Mouse (Mus musculus): ENCODE results near the gene Mier1. TPM values are rescaled to one million over a fixed set of nuclear protein-coding genes. Genes with fewer than 3 reads are reported as not detected.
A peak's percentile ranks its signal among the peaks of the same experiment; 100 is the strongest.

Gene Mier1
- polyA plus RNA-seq, 1 experiment from 2014 or later: 37.1 TPM

- Histone ChIP-seq H3K9me3 (replicated peaks) (no peaks in the 10 kb centered on the region), H3K27me3 (no peaks in the 10 kb centered on the region), H3K4me2 (replicated peaks) (no peak overlapping the region), H3K4me3 (replicated peaks) (no peak overlapping the region), H3K27ac (replicated peaks) (no peak overlapping the region), H3K4me1 (no peaks in the 10 kb centered on the region), H3K9ac (no peak overlapping the region), H3K36me3 (peaks cover 52% of the 10 kb centered on the region)
- 57% methylated on average over 4 of the region's 4 CpGs for WGBS
- ATAC-seq (ENCODE audit: insufficient number of reproducible peaks, low FRiP score, low TSS enrichment, low read depth): no peak
These were observed 84.9 kb downstream of the Mier1 start for GRCm38 (mm10) chr4:103199086-103199485.

- no peaks in the 10 kb centered on the region for H3K4me1 ChIP-seq
- H3K4me2 ChIP-seq (replicated peaks): no peak overlapping the region
- no peaks in the 10 kb centered on the region for H3K27me3 ChIP-seq
- ATAC-seq (ENCODE audit: insufficient number of reproducible peaks, low FRiP score, low TSS enrichment, low read depth): peak; percentile 11; the same call in 1 of the 2 replicates
- no peaks in the 10 kb centered on the region for H3K9me3 ChIP-seq (replicated peaks)
- 91% methylated on average over 1 of the region's 1 CpGs for WGBS
- H3K27ac ChIP-seq (replicated peaks): no peak overlapping the region
- H3K9ac ChIP-seq: no peak overlapping the region
- peaks cover 55% of the 10 kb centered on the region for H3K36me3 ChIP-seq
- H3K4me3 ChIP-seq (replicated peaks): no peak overlapping the region
These were observed 85.9 kb downstream of the Mier1 start for GRCm38 (mm10) chr4:103200046-103200445.

GRCm38 (mm10) chr4:103203646-103204045 lies 89.5 kb downstream of the Mier1 start:
- Histone ChIP-seq H3K9me3 (replicated peaks) (no peaks in the 10 kb centered on the region), H3K27ac (replicated peaks) (no peak overlapping the region), H3K4me1 (no peaks in the 10 kb centered on the region), H3K4me3 (replicated peaks) (no peak overlapping the region), H3K36me3 (peaks cover 57% of the 10 kb centered on the region), H3K4me2 (replicated peaks) (no peak overlapping the region), H3K9ac (no peak overlapping the region), H3K27me3 (no peaks in the 10 kb centered on the region)
- 87% methylated on average over 2 of the region's 2 CpGs for WGBS
- ATAC-seq (ENCODE audit: insufficient number of reproducible peaks, low FRiP score, low TSS enrichment, low read depth): no peak

GRCm38 (mm10) chr4:103208553-103208952 lies 94.4 kb downstream of the Mier1 start:
- Histone ChIP-seq H3K27me3 (no peaks in the 10 kb centered on the region), H3K27ac (replicated peaks) (no peak overlapping the region), H3K4me1 (0 out of 2 replicates have a peak, but pooled peaks cover 5% of the 10 kb centered on the region), H3K4me3 (replicated peaks) (no peak overlapping the region), H3K4me2 (replicated peaks) (no peak overlapping the region), H3K36me3 (peaks cover 50% of the 10 kb centered on the region), H3K9ac (no peak overlapping the region), H3K9me3 (replicated peaks) (no peaks in the 10 kb centered on the region)
- no peak for ATAC-seq (ENCODE audit: insufficient number of reproducible peaks, low FRiP score, low TSS enrichment, low read depth)
- WGBS: 91% methylated on average over 1 of the region's 1 CpGs

GRCm38 (mm10) chr4:103213859-103214497 lies 99.8 kb downstream of the Mier1 start:
- Histone ChIP-seq H3K4me1 (peaks cover 13% of the 10 kb centered on the region; the same call in 1 of the 2 replicates), H3K4me3 (replicated peaks) (peak overlapping the region; percentile 90), H3K4me2 (replicated peaks) (peak overlapping the region; percentile 58), H3K9me3 (replicated peaks) (no peaks in the 10 kb centered on the region), H3K36me3 (peaks cover 16% of the 10 kb centered on the region; the same call in 1 of the 2 replicates), H3K27ac (replicated peaks) (peak overlapping the region; percentile 98), H3K9ac (peak overlapping the region; percentile 94), H3K27me3 (no peaks in the 10 kb centered on the region)
- no peak for ATAC-seq (ENCODE audit: insufficient number of reproducible peaks, low FRiP score, low TSS enrichment, low read depth)
- WGBS: 2% methylated on average over 30 of the region's 30 CpGs

- H3K4me3 ChIP-seq (replicated peaks): peak overlapping the region; percentile 90
These were observed 100.3 kb downstream of the Mier1 start for GRCm38 (mm10) chr4:103214498-103214924.

More at GRCm38 (mm10) chr4:103214498-103214924, 100.3 kb downstream of the Mier1 start:
- ATAC-seq (ENCODE audit: insufficient number of reproducible peaks, low FRiP score, low TSS enrichment, low read depth): peak; percentile 18
- no peaks in the 10 kb centered on the region for H3K27me3 ChIP-seq
- peak overlapping the region; percentile 94 for H3K9ac ChIP-seq
- under 1% methylated on average over 48 of the region's 48 CpGs for WGBS
- peak overlapping the region; percentile 98 for H3K27ac ChIP-seq (replicated peaks)
- 0 out of 2 replicates have a peak, but pooled peaks cover 12% of the 10 kb centered on the region for H3K36me3 ChIP-seq
- peak overlapping the region; percentile 58 for H3K4me2 ChIP-seq (replicated peaks)
- no peaks in the 10 kb centered on the region for H3K9me3 ChIP-seq (replicated peaks)
- H3K4me1 ChIP-seq: peaks cover 13% of the 10 kb centered on the region; the same call in 1 of the 2 replicates

Other genes with a start within 250 kb of the Mier1 start
- gene Tctex1d1, start 135.8 kb upstream of the Mier1 start, polyA plus RNA-seq (2015; fragmentation: Nextera tagmentation; extraction: Ambion mirVana): 0.83 and 1.8 TPM in 2 replicates
- gene Insl5, start 87.5 kb upstream of the Mier1 start, polyA plus RNA-seq (2015; fragmentation: Nextera tagmentation; extraction: Ambion mirVana): not detected in 2 replicates
- gene Wdr78, start 165 bp downstream of the Mier1 start, polyA plus RNA-seq (2015; fragmentation: Nextera tagmentation; extraction: Ambion mirVana): 6.4 and 8.6 TPM in 2 replicates
- gene Slc35d1, start 100.8 kb downstream of the Mier1 start, polyA plus RNA-seq (2015; fragmentation: Nextera tagmentation; extraction: Ambion mirVana): 11.9 and 13.1 TPM in 2 replicates
- gene 4921539E11Rik, start 176.5 kb downstream of the Mier1 start, polyA plus RNA-seq (2015; fragmentation: Nextera tagmentation; extraction: Ambion mirVana): not detected in 2 replicates
- gene Oma1, start 199.4 kb downstream of the Mier1 start, polyA plus RNA-seq (2015; fragmentation: Nextera tagmentation; extraction: Ambion mirVana): 17.0 and 18.6 TPM in 2 replicates

Data from embryonic facial prominence, embryonic 15.5 days (tissue).